Mouse (Mus musculus): ENCODE measurements around the gene Gucd1. TPM values are rescaled to one million over a fixed set of nuclear protein-coding genes. Genes with fewer than 3 reads are reported as not detected.
"Not testable (repeated sequence)": the region's sequence is repeated elsewhere in the genome, so short reads cannot be mapped to it uniquely, and the experiment has no call there.

Gucd1 gene
- polyA plus RNA-seq, 1 experiment from 2014 or later: 19.7 TPM

GRCm38 (mm10) chr10:75489522-75489921 is 28.2 kb downstream of the Gucd1 start:
- H3K27me3 ChIP-seq: no peaks in the 10 kb centered on the region
- ATAC-seq (no peak), DNase-seq (ENCODE audit: low read depth, low spot score) (no peak)
- ChIA-PET POLR2A (no interaction called here), CTCF (interaction anchor here (1.1 kb wide), 1 partner anchor 31 kb away, joined by 3 read pairs; no protein-coding TSS in a partner anchor)
- in situ Hi-C loops (cut with MboI; ENCODE audit: low pct_unique_long_range_greater_than_20kb): loop anchor here (5.0 to 10.0 kb wide), 3 partner anchors 52 to 297 kb away; partner anchors contain the start of gene Adora2a
- no peak for TF ChIP-seq CTCF (IDR thresholded peaks at IDR 0.05)

- CTCF ChIA-PET: interaction anchor here (0.7 to 1.8 kb wide), 4 partner anchors 47 to 236 kb away, joined by 3 to 6 read pairs (median 4); no protein-coding TSS in a partner anchor
- ATAC-seq (no peak), DNase-seq (ENCODE audit: low read depth, low spot score) (no peak)
- no peaks in the 10 kb centered on the region for H3K27me3 ChIP-seq
- TF ChIP-seq CTCF (IDR thresholded peaks at IDR 0.05): no peak
- POLR2A ChIA-PET: no interaction called here
- in situ Hi-C loops (cut with MboI; ENCODE audit: low pct_unique_long_range_greater_than_20kb): loop anchor here (5.0 to 10.0 kb wide), 3 partner anchors 50 to 295 kb away; partner anchors contain the start of gene Adora2a
Observed at GRCm38 (mm10) chr10:75487131-75487530, 30.6 kb downstream of the Gucd1 start.

- in situ Hi-C loops (cut with MboI; ENCODE audit: low pct_unique_long_range_greater_than_20kb): loop anchor here (5.0 to 10.0 kb wide), 3 partner anchors 49 to 294 kb away; partner anchors contain the start of gene Adora2a
Observed at GRCm38 (mm10) chr10:75486086-75486979, 31.4 kb downstream of the Gucd1 start.

GRCm38 (mm10) chr10:75484767-75485166 is 33.0 kb downstream of the Gucd1 start:
- in situ Hi-C loops (cut with MboI; ENCODE audit: low pct_unique_long_range_greater_than_20kb): loop anchor here (5.0 to 10.0 kb wide), 3 partner anchors 47 to 292 kb away; partner anchors contain the start of gene Adora2a
- ChIA-PET CTCF (no interaction called here), POLR2A (no interaction called here)
- no peaks in the 10 kb centered on the region for H3K27me3 ChIP-seq
- TF ChIP-seq CTCF (IDR thresholded peaks at IDR 0.05): no peak
- DNase-seq (ENCODE audit: low read depth, low spot score) (no peak), ATAC-seq (no peak)

More at GRCm38 (mm10) chr10:75486086-75486979, 31.4 kb downstream of the Gucd1 start:
- TF ChIP-seq CTCF (IDR thresholded peaks at IDR 0.05): peak; percentile 91
- ATAC-seq (peak; percentile 86), DNase-seq (ENCODE audit: low read depth, low spot score) (peak; percentile 47)
- ChIA-PET POLR2A (no interaction called here), CTCF (interaction anchor here (0.7 to 1.5 kb wide), 4 partner anchors 46 to 236 kb away, joined by 3 to 6 read pairs (median 4); no protein-coding TSS in a partner anchor)
- H3K27me3 ChIP-seq: no peaks in the 10 kb centered on the region

GRCm38 (mm10) chr10:75484066-75484465 is 33.7 kb downstream of the Gucd1 start:
- CTCF ChIA-PET: no interaction called here
- POLR2A ChIA-PET: no interaction called here
- no peak for TF ChIP-seq CTCF (IDR thresholded peaks at IDR 0.05)
- in situ Hi-C loops (cut with MboI; ENCODE audit: low pct_unique_long_range_greater_than_20kb): loop anchor here (10.0 kb wide), 1 partner anchor 169 kb away; the partner anchor contains the start of gene Adora2a
- DNase-seq (ENCODE audit: low read depth, low spot score) (no peak), ATAC-seq (no peak)
- H3K27me3 ChIP-seq: no peaks in the 10 kb centered on the region

GRCm38 (mm10) chr10:75482919-75483483 is 34.8 kb downstream of the Gucd1 start:
- ATAC-seq (no peak), DNase-seq (ENCODE audit: low read depth, low spot score) (no peak)
- in situ Hi-C loops (cut with MboI; ENCODE audit: low pct_unique_long_range_greater_than_20kb): loop anchor here (10.0 kb wide), 1 partner anchor 168 kb away; the partner anchor contains the start of gene Adora2a
- no peak for TF ChIP-seq CTCF (IDR thresholded peaks at IDR 0.05)
- CTCF ChIA-PET: no interaction called here
- POLR2A ChIA-PET: no interaction called here
- no peaks in the 10 kb centered on the region for H3K27me3 ChIP-seq

- in situ Hi-C loops (cut with MboI; ENCODE audit: low pct_unique_long_range_greater_than_20kb): loop anchor here (10.0 kb wide), 1 partner anchor 167 kb away; the partner anchor contains the start of gene Adora2a
- no peaks in the 10 kb centered on the region for H3K27me3 ChIP-seq
- DNase-seq (ENCODE audit: low read depth, low spot score) (no peak), ATAC-seq (no peak)
- POLR2A ChIA-PET: interaction anchor here (1.0 kb wide), 1 partner anchor 33 kb away, joined by 3 read pairs; no protein-coding TSS in a partner anchor
- CTCF ChIA-PET: no interaction called here
- no peak for TF ChIP-seq CTCF (IDR thresholded peaks at IDR 0.05)
Observed at GRCm38 (mm10) chr10:75482271-75482670, 35.5 kb downstream of the Gucd1 start.

- DNase-seq (ENCODE audit: low read depth, low spot score): no peak
- ATAC-seq: no peak
- TF ChIP-seq CTCF (IDR thresholded peaks at IDR 0.05): no peak
- H3K27me3 ChIP-seq: no peaks in the 10 kb centered on the region
- ChIA-PET POLR2A (interaction anchor here (1.0 kb wide), 1 partner anchor 33 kb away, joined by 3 read pairs; no protein-coding TSS in a partner anchor), CTCF (interaction anchor here (0.9 kb wide), 1 partner anchor 44 kb away, joined by 3 read pairs; no protein-coding TSS in a partner anchor)
- in situ Hi-C loops (cut with MboI; ENCODE audit: low pct_unique_long_range_greater_than_20kb): loop anchor here (10.0 kb wide), 1 partner anchor 167 kb away; the partner anchor contains the start of gene Adora2a
Observed at GRCm38 (mm10) chr10:75481703-75482102, 36.1 kb downstream of the Gucd1 start.

- ATAC-seq: no peak
- ChIA-PET POLR2A (no interaction called here), CTCF (no interaction called here)
- in situ Hi-C loops (cut with MboI; ENCODE audit: low pct_unique_long_range_greater_than_20kb): loop anchor here (10.0 kb wide), 1 partner anchor 165 kb away; the partner anchor contains the start of gene Adora2a
- no peak for TF ChIP-seq CTCF (IDR thresholded peaks at IDR 0.05)
- no peaks in the 10 kb centered on the region for H3K27me3 ChIP-seq
- no peak for DNase-seq (ENCODE audit: low read depth, low spot score)
Observed at GRCm38 (mm10) chr10:75479955-75480354, 37.8 kb downstream of the Gucd1 start.

GRCm38 (mm10) chr10:75477034-75477433 is 40.7 kb downstream of the Gucd1 start:
- ChIA-PET POLR2A (no interaction called here), CTCF (interaction anchor here (0.9 kb wide), 1 partner anchor 37 kb away, joined by 3 read pairs; no protein-coding TSS in a partner anchor)
- no peaks in the 10 kb centered on the region for H3K27me3 ChIP-seq
- ATAC-seq: no peak
- peak; percentile 35 for DNase-seq (ENCODE audit: low read depth, low spot score)
- TF ChIP-seq CTCF (IDR thresholded peaks at IDR 0.05): no peak
- in situ Hi-C loops (cut with MboI; ENCODE audit: low pct_unique_long_range_greater_than_20kb): no loop called here

GRCm38 (mm10) chr10:75475139-75475850 is 42.5 kb downstream of the Gucd1 start:
- CTCF ChIA-PET: interaction anchor here (1.2 to 1.6 kb wide), 2 partner anchors 24 to 36 kb away, joined by 3 to 6 read pairs; no protein-coding TSS in a partner anchor
- POLR2A ChIA-PET; H3K27me3 ChIP-seq; DNase-seq (ENCODE audit: low read depth, low spot score); ATAC-seq; in situ Hi-C loops (cut with MboI; ENCODE audit: low pct_unique_long_range_greater_than_20kb): not testable (repeated sequence)

Measured in Patski (cell line).